Mouse (Mus musculus): Measurements from ENCODE around the gene Lipm. TPM values are rescaled to one million over a fixed set of nuclear protein-coding genes. Genes with fewer than 3 reads are reported as not detected.

Lipm gene
- polyA plus RNA-seq (2012) = not detected in 2 replicates

DNA sequence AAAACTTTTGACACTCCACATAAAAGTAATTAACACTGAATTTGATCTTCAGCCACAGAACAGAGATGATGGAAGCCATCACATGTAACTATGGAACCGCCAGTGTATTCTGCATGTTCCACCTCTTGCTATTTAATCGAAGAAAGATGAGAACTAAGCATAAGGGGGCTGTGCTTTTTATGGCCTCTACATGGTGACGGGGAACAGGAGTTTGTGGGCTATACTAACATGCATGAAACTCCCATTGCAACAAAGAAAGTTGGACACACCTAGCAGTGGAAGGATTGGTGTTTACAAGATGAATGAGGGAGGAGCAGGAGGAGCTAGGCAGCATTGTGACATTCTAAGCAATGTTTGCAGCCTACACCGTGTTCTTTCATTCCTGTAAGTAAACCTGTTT, at the start of gene Lipm:
Gene Lipm, plus strand, starts transcription at position 301 of the 400 bp plus-strand sequence.
- TF ChIP-seq GATA1 (IDR thresholded peaks at IDR 0.05; ENCODE audit: low read length) (no peak), TAL1 (IDR thresholded peaks at IDR 0.05; ENCODE audit: low read length) (no peak)
- H3K27me3 ChIP-seq (ENCODE audit: control insufficient read depth) = no peaks in the 10 kb centered on the region
- no peaks in the 10 kb centered on the region for H3K36me3 ChIP-seq (ENCODE audit: control insufficient read depth)
- H3K9me3 ChIP-seq (ENCODE audit: control insufficient read depth, low read length) = peaks cover 2% of the 10 kb centered on the region
- H3K4me3 ChIP-seq (replicated peaks) = no peak within 1 kb of the TSS
- no peaks in the 10 kb centered on the region for H3K4me1 ChIP-seq (ENCODE audit: control insufficient read depth)

DNA sequence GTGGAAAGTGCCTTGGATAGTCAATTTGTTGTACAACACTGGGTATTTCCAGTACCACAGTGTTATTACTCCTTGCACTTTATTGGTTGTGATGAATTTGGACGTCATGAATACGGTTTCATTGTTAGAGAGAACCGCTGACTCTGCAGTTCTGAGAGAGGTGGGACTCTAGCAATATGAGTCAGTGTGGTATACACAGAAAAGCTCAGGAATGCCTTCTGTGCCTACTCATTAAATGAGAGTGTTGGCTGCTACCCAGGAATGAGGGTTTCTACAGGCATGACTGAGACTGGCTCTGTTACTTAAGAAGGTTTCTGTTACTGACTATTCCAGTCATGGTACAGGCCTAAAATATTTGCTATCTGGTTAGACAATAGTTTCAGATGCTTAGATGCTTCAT, 49.2 kb upstream of the Lipm start:
- no peaks in the 10 kb centered on the region for H3K27me3 ChIP-seq (ENCODE audit: control insufficient read depth)

GRCm38 (mm10) chr19:34063547-34063946, 37.2 kb upstream of the Lipm start:
- Histone ChIP-seq H3K9me3 (ENCODE audit: control insufficient read depth, low read length) (no peaks in the 10 kb centered on the region), H3K4me1 (ENCODE audit: control insufficient read depth) (no peaks in the 10 kb centered on the region), H3K36me3 (ENCODE audit: control insufficient read depth) (no peaks in the 10 kb centered on the region), H3K27me3 (ENCODE audit: control insufficient read depth) (no peaks in the 10 kb centered on the region), H3K4me3 (replicated peaks) (no peak overlapping the region)
- TF ChIP-seq GATA1 (IDR thresholded peaks at IDR 0.05; ENCODE audit: low read length) = no peak
- TF ChIP-seq TAL1 (IDR thresholded peaks at IDR 0.05; ENCODE audit: low read length) = no peak

More for the DNA sequence above, 49.2 kb upstream of the Lipm start:
- Histone ChIP-seq H3K4me1 (ENCODE audit: control insufficient read depth) (no peaks in the 10 kb centered on the region), H3K36me3 (ENCODE audit: control insufficient read depth) (no peaks in the 10 kb centered on the region), H3K9me3 (ENCODE audit: control insufficient read depth, low read length) (no peaks in the 10 kb centered on the region), H3K4me3 (replicated peaks) (no peak overlapping the region)
- TF ChIP-seq GATA1 (IDR thresholded peaks at IDR 0.05; ENCODE audit: low read length) (no peak), TAL1 (IDR thresholded peaks at IDR 0.05; ENCODE audit: low read length) (no peak)

GRCm38 (mm10) chr19:34064059-34064458, 36.7 kb upstream of the Lipm start:
- TF ChIP-seq TAL1 (IDR thresholded peaks at IDR 0.05; ENCODE audit: low read length) (no peak), GATA1 (IDR thresholded peaks at IDR 0.05; ENCODE audit: low read length) (no peak)
- no peaks in the 10 kb centered on the region for H3K9me3 ChIP-seq (ENCODE audit: control insufficient read depth, low read length)
- H3K4me1 ChIP-seq (ENCODE audit: control insufficient read depth) = no peaks in the 10 kb centered on the region
- no peaks in the 10 kb centered on the region for H3K36me3 ChIP-seq (ENCODE audit: control insufficient read depth)
- no peaks in the 10 kb centered on the region for H3K27me3 ChIP-seq (ENCODE audit: control insufficient read depth)
- H3K4me3 ChIP-seq (replicated peaks) = no peak overlapping the region

GRCm38 (mm10) chr19:34066779-34067472, 33.8 kb upstream of the Lipm start, which contains the start of gene Lipn:
Gene Lipn (plus strand): TSS chr19:34067358.
- Histone ChIP-seq H3K27me3 (ENCODE audit: control insufficient read depth) (no peaks in the 10 kb centered on the region), H3K9me3 (ENCODE audit: control insufficient read depth, low read length) (no peaks in the 10 kb centered on the region), H3K36me3 (ENCODE audit: control insufficient read depth) (no peaks in the 10 kb centered on the region), H3K4me1 (ENCODE audit: control insufficient read depth) (no peaks in the 10 kb centered on the region), H3K4me3 (replicated peaks) (no peak within 1 kb of the TSS)
- TF ChIP-seq GATA1 (IDR thresholded peaks at IDR 0.05; ENCODE audit: low read length) (no peak), TAL1 (IDR thresholded peaks at IDR 0.05; ENCODE audit: low read length) (no peak)

DNA sequence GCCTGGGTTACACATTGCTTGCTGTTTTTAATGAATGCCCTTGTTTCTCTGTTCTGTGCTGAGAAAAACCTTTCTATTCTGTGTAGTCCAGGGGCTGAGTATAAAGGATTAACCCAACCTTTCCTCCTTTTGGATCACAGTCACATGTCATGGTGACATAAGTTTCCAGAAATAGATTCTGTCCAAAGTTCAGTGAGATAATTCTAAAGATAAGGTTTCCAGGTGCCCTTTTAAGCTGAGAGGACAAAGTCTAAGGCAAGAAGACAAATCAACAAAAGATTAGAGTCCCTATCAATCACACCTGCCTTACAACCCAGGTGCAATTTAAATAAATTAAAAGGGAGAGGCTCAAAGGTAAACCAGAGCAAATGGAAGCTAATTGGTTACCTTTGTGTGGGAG, 26.5 kb upstream of the Lipm start:
- no peak for TF ChIP-seq TAL1 (IDR thresholded peaks at IDR 0.05; ENCODE audit: low read length)
- no peak for TF ChIP-seq GATA1 (IDR thresholded peaks at IDR 0.05; ENCODE audit: low read length)
- Histone ChIP-seq H3K27me3 (ENCODE audit: control insufficient read depth) (no peaks in the 10 kb centered on the region), H3K4me3 (replicated peaks) (no peak overlapping the region), H3K4me1 (ENCODE audit: control insufficient read depth) (no peaks in the 10 kb centered on the region), H3K9me3 (ENCODE audit: control insufficient read depth, low read length) (no peaks in the 10 kb centered on the region), H3K36me3 (ENCODE audit: control insufficient read depth) (no peaks in the 10 kb centered on the region)

DNA sequence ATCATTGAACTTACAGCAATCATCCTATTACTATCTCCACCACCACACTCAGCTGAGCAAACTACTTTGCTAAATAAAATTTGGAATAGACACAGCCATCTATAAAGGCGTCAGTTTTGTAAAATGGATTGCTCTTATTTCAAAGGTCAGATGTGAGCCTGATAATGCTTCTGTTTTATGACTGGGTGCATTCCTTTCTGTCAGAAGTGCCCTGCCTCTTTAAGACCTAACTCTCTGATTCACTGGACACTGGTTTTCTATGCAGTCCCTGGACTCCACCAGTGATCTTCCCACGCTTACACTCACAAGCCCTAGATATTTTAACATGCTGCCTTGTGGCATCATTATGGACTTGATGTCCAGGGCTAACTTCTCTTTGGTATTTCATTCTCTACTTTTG, 22.6 kb upstream of the Lipm start:
- Histone ChIP-seq H3K9me3 (ENCODE audit: control insufficient read depth, low read length) (no peaks in the 10 kb centered on the region), H3K36me3 (ENCODE audit: control insufficient read depth) (no peaks in the 10 kb centered on the region), H3K27me3 (ENCODE audit: control insufficient read depth) (no peaks in the 10 kb centered on the region), H3K4me3 (replicated peaks) (no peak overlapping the region), H3K4me1 (ENCODE audit: control insufficient read depth) (no peaks in the 10 kb centered on the region)
- TF ChIP-seq GATA1 (IDR thresholded peaks at IDR 0.05; ENCODE audit: low read length) (no peak), TAL1 (IDR thresholded peaks at IDR 0.05; ENCODE audit: low read length) (no peak)

- Histone ChIP-seq H3K4me3 (replicated peaks) (no peak overlapping the region), H3K9me3 (ENCODE audit: control insufficient read depth, low read length) (no peaks in the 10 kb centered on the region), H3K36me3 (ENCODE audit: control insufficient read depth) (no peaks in the 10 kb centered on the region), H3K27me3 (ENCODE audit: control insufficient read depth) (no peaks in the 10 kb centered on the region), H3K4me1 (ENCODE audit: control insufficient read depth) (no peaks in the 10 kb centered on the region)
- TF ChIP-seq GATA1 (IDR thresholded peaks at IDR 0.05; ENCODE audit: low read length) (no peak), TAL1 (IDR thresholded peaks at IDR 0.05; ENCODE audit: low read length) (no peak)
These were observed 11.6 kb upstream of the Lipm start for GRCm38 (mm10) chr19:34089011-34089680.

DNA sequence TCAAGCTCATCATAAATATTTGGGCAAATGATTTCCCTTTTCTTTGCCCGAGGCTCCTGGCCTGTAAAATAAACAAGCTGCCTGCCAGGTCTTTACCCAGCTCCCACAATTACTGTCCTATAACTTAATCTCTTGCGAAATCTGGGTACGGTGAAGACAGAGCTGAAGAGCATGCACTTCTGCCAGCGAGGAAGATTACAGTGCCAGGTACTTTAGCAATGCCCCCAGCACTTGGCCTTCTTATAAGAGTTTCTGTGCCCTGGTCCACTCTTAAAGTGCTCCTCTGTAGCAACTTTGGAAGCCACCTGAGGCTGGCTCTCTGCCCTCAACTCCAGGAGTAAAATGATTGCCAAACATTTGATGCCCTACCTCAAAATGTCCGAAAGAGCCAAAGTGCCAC, 5.4 kb upstream of the Lipm start:
- Histone ChIP-seq H3K4me3 (replicated peaks) (no peak overlapping the region), H3K4me1 (ENCODE audit: control insufficient read depth) (no peaks in the 10 kb centered on the region), H3K27me3 (ENCODE audit: control insufficient read depth) (no peaks in the 10 kb centered on the region), H3K36me3 (ENCODE audit: control insufficient read depth) (no peaks in the 10 kb centered on the region), H3K9me3 (ENCODE audit: control insufficient read depth, low read length) (no peaks in the 10 kb centered on the region)
- TF ChIP-seq GATA1 (IDR thresholded peaks at IDR 0.05; ENCODE audit: low read length) = no peak
- TF ChIP-seq TAL1 (IDR thresholded peaks at IDR 0.05; ENCODE audit: low read length) = no peak
